Mouse (Mus musculus): ENCODE data around the gene Tmem254a.
"Not testable (repeated sequence)": the region's sequence is repeated elsewhere in the genome, so short reads cannot be mapped to it uniquely, and the experiment has no call there.

The Tmem254a gene

GRCm38 (mm10) chr14:25927562-25927881 lies at the start of gene Tmem254a:
Gene Tmem254a (minus strand): TSS chr14:25927672.
- DNase-seq (ENCODE audit: extremely low read depth, insufficient read length, low spot score): not testable (repeated sequence)

- not testable (repeated sequence) for DNase-seq (ENCODE audit: extremely low read depth, insufficient read length, low spot score)
Observed at GRCm38 (mm10) chr14:25957861-25958260, 30.4 kb upstream of the Tmem254a start.

GRCm38 (mm10) chr14:25938004-25938403 lies 10.5 kb upstream of the Tmem254a start, which contains the start of gene Cphx1:
Gene Cphx1 (plus strand): TSS chr14:25938304.
- not testable (repeated sequence) for DNase-seq (ENCODE audit: extremely low read depth, insufficient read length, low spot score)

- DNase-seq (ENCODE audit: extremely low read depth, insufficient read length, low spot score): not testable (repeated sequence)
Observed at GRCm38 (mm10) chr14:25936867-25937630, 9.6 kb upstream of the Tmem254a start.

GRCm38 (mm10) chr14:25926814-25927561 lies 484 bp downstream of the Tmem254a start:
- not testable (repeated sequence) for DNase-seq (ENCODE audit: extremely low read depth, insufficient read length, low spot score)

GRCm38 (mm10) chr14:25918427-25919170 lies 8.9 kb downstream of the Tmem254a start:
- DNase-seq (ENCODE audit: extremely low read depth, insufficient read length, low spot score): not testable (repeated sequence)

GRCm38 (mm10) chr14:25908976-25909375 lies 18.5 kb downstream of the Tmem254a start:
- not testable (repeated sequence) for DNase-seq (ENCODE audit: extremely low read depth, insufficient read length, low spot score)

- not testable (repeated sequence) for DNase-seq (ENCODE audit: extremely low read depth, insufficient read length, low spot score)
Observed at GRCm38 (mm10) chr14:25907272-25907671, 20.2 kb downstream of the Tmem254a start.

GRCm38 (mm10) chr14:25905243-25905642 lies 22.2 kb downstream of the Tmem254a start:
- DNase-seq (ENCODE audit: extremely low read depth, insufficient read length, low spot score): not testable (repeated sequence)

GRCm38 (mm10) chr14:25903000-25903399 lies 24.5 kb downstream of the Tmem254a start, which contains the start of gene Plac9a:
Gene Plac9a (minus strand): TSS chr14:25903100.
- not testable (repeated sequence) for DNase-seq (ENCODE audit: extremely low read depth, insufficient read length, low spot score)

- not testable (repeated sequence) for DNase-seq (ENCODE audit: extremely low read depth, insufficient read length, low spot score)
Observed at GRCm38 (mm10) chr14:25895686-25896085, 31.8 kb downstream of the Tmem254a start.

GRCm38 (mm10) chr14:25894566-25894965 lies 32.9 kb downstream of the Tmem254a start:
- DNase-seq (ENCODE audit: extremely low read depth, insufficient read length, low spot score): not testable (repeated sequence)

- DNase-seq (ENCODE audit: extremely low read depth, insufficient read length, low spot score): not testable (repeated sequence)
Observed at GRCm38 (mm10) chr14:25885886-25886285, 41.6 kb downstream of the Tmem254a start.

GRCm38 (mm10) chr14:25881769-25882168 lies 45.7 kb downstream of the Tmem254a start:
- DNase-seq (ENCODE audit: extremely low read depth, insufficient read length, low spot score): not testable (repeated sequence)

GRCm38 (mm10) chr14:25876640-25877039 lies 50.8 kb downstream of the Tmem254a start:
- DNase-seq (ENCODE audit: extremely low read depth, insufficient read length, low spot score): not testable (repeated sequence)

Data from 3134 (cell line).